11 mouse cellular contexts compared by ENCODE assay signal in the genomic region with DNA sequence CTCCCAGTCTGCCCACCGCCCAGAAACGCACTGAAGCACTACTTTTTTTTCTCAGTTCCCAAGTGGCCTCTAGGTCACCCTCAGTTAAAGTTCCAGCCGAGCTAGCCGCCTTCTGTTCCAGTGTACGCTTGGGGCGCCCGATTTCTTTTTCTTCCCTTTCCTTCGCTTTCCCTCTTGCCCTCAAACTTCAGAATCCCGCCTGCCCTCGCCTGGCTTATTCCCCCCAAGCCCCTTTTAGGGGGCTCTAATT. TPM values are rescaled to one million over a fixed set of nuclear protein-coding genes. Genes with fewer than 3 reads are reported as not detected.
DNase-seq lines count a peak whose midpoint lies in the region; ATAC-seq and TF ChIP-seq lines count a peak whose summit lies in the region.
"Had no signal": no experiment of that assay in that cellular context is flagged by ENCODE, and none has a peak within 500 bp of the region (broad histone marks: within the 10 kb centered on the region; RNA-seq: fewer than 3 reads in every experiment).

No protein-coding gene starts in this region.

- no peaks in the 10 kb centered on the region for H3K4me1 ChIP-seq in lung, adult 2 months (ENCODE audit: control insufficient read depth, insufficient read depth, low read length)
- no peaks in the 10 kb centered on the region for H3K4me1 ChIP-seq in hindbrain, embryonic 14.5 days (replicated peaks; ENCODE audit: control insufficient read depth, insufficient read depth, low read length)
- peaks cover 69% of the 10 kb centered on the region for H3K4me1 ChIP-seq in limb, embryonic 11.5 days (ENCODE audit: control insufficient read depth, insufficient read depth, low read length)
- H3K4me1 ChIP-seq in stomach, embryonic 14.5 days (ENCODE audit: control insufficient read depth, insufficient read depth, low read length): peaks cover 5% of the 10 kb centered on the region; the same call in 1 of the 2 replicates
- H3K4me1 ChIP-seq in midbrain, embryonic 11.5 days (ENCODE audit: control insufficient read depth, insufficient read depth, low read length): peaks cover 7% of the 10 kb centered on the region

- no peak for ATAC-seq in hindbrain, embryonic 14.5 days (ENCODE audit: low FRiP score)
- ATAC-seq in limb, embryonic 11.5 days (ENCODE audit: insufficient number of reproducible peaks, low FRiP score, low TSS enrichment, low read depth): no peak
- ATAC-seq in stomach, embryonic 14.5 days (ENCODE audit: insufficient number of reproducible peaks, insufficient read depth, low FRiP score, low read depth): no peak
- no peak for ATAC-seq in midbrain, embryonic 11.5 days (ENCODE audit: low FRiP score)
- ATAC-seq: Patski had no signal

- peak overlapping the region; percentile 88 for H3K27ac ChIP-seq in hindbrain, embryonic 14.5 days
- no peak overlapping the region; the same call in 1 of the 2 replicates for H3K27ac ChIP-seq in limb, embryonic 11.5 days (replicated peaks; ENCODE audit: low read depth, low read length)
- peak overlapping the region; percentile 87 for H3K27ac ChIP-seq in stomach, embryonic 14.5 days (ENCODE audit: low read length)
- H3K27ac ChIP-seq in midbrain, embryonic 11.5 days (ENCODE audit: low read depth, low read length): no peak overlapping the region

- no peaks in the 10 kb centered on the region for H3K9me3 ChIP-seq in hindbrain, embryonic 14.5 days (ENCODE audit: control insufficient read depth, low read length)
- no peaks in the 10 kb centered on the region for H3K9me3 ChIP-seq in limb, embryonic 11.5 days (ENCODE audit: control insufficient read depth, low read length)
- no peaks in the 10 kb centered on the region for H3K9me3 ChIP-seq in stomach, embryonic 14.5 days (ENCODE audit: control insufficient read depth, low read depth, low read length)
- H3K9me3 ChIP-seq in midbrain, embryonic 11.5 days (ENCODE audit: control insufficient read depth, low read length): no peaks in the 10 kb centered on the region

- WGBS in lung, adult 2 months: 9% methylated on average over 10 of the region's 10 CpGs
- under 1% methylated on average over 10 of the region's 10 CpGs for WGBS in hindbrain, embryonic 14.5 days
- WGBS in limb, embryonic 11.5 days: 4% methylated on average over 10 of the region's 10 CpGs
- 3% methylated on average over 10 of the region's 10 CpGs for WGBS in stomach, embryonic 14.5 days
- WGBS in midbrain, embryonic 11.5 days: 1% methylated on average over 10 of the region's 10 CpGs

- TF ChIP-seq POLR2A in lung, adult 2 months (IDR thresholded peaks at IDR 0.05; ENCODE audit: borderline replicate concordance, extremely low read depth, low read depth, low read length): no peak

- peak overlapping the region; percentile 81 for H3K4me2 ChIP-seq in hindbrain, embryonic 14.5 days (replicated peaks)
- H3K4me2 ChIP-seq in limb, embryonic 11.5 days (ENCODE audit: low read depth, severe bottlenecking): peak overlapping the region; percentile 98
- peak overlapping the region; percentile 78 for H3K4me2 ChIP-seq in stomach, embryonic 14.5 days (replicated peaks; ENCODE audit: low read depth, low read length)
- no peak overlapping the region for H3K4me2 ChIP-seq in midbrain, embryonic 11.5 days

- DNase-seq in lung, adult 2 months: no peak
- no peak for DNase-seq in lung, postnatal 25 days (ENCODE audit: low spot score)
- no peak for DNase-seq in hindbrain, embryonic 14.5 days (ENCODE audit: low spot score)
- peak; percentile 70 for DNase-seq in limb, embryonic 11.5 days (ENCODE audit: low spot score)
- no peak for DNase-seq in embryo, embryonic 10.5 days (ENCODE audit: low spot score)
- no peak for DNase-seq in midbrain, embryonic 11.5 days (ENCODE audit: low spot score, missing footprints)
- DNase-seq in urinary bladder, postnatal 10 days (ENCODE audit: low spot score): no peak
- DNase-seq: cerebellum, adult 18-20 months; right cerebral cortex, postnatal 14 days had no signal

- H3K4me3 ChIP-seq in lung, adult 2 months (replicated peaks; ENCODE audit: extremely low read depth, low read depth, low read length): peak overlapping the region; percentile 94
- peak overlapping the region; percentile 50 for H3K4me3 ChIP-seq in hindbrain, embryonic 14.5 days (replicated peaks; ENCODE audit: low read length)
- peak overlapping the region; percentile 44 for H3K4me3 ChIP-seq in limb, embryonic 11.5 days (ENCODE audit: low read depth, low read length)
- H3K4me3 ChIP-seq in stomach, embryonic 14.5 days (ENCODE audit: low read depth, low read length): peak overlapping the region; percentile 90
- no peak overlapping the region for H3K4me3 ChIP-seq in midbrain, embryonic 11.5 days (ENCODE audit: low read depth, low read length)

- no peak for TF ChIP-seq CTCF in lung, adult 2 months (IDR thresholded peaks at IDR 0.05; ENCODE audit: insufficient read depth, low read length)

- peak overlapping the region; percentile 61 for H3K9ac ChIP-seq in hindbrain, embryonic 14.5 days
- H3K9ac ChIP-seq in limb, embryonic 11.5 days (ENCODE audit: low read length): peak overlapping the region; percentile 76
- H3K9ac ChIP-seq in stomach, embryonic 14.5 days (replicated peaks; ENCODE audit: low read depth, low read length): peak overlapping the region; percentile 96
- H3K9ac ChIP-seq in midbrain, embryonic 11.5 days (ENCODE audit: low read length): no peak overlapping the region

- H3K27me3 ChIP-seq in hindbrain, embryonic 14.5 days (ENCODE audit: control insufficient read depth, insufficient read depth, low read length): peaks cover 90% of the 10 kb centered on the region
- no peaks in the 10 kb centered on the region for H3K27me3 ChIP-seq in limb, embryonic 11.5 days (ENCODE audit: control insufficient read depth, insufficient read depth, low read length)
- 0 out of 2 replicates have a peak, but pooled peaks cover 3% of the 10 kb centered on the region for H3K27me3 ChIP-seq in stomach, embryonic 14.5 days (ENCODE audit: control insufficient read depth, insufficient read depth, low read length)
- H3K27me3 ChIP-seq in midbrain, embryonic 11.5 days (ENCODE audit: control insufficient read depth, insufficient read depth, low read length): peaks cover 98% of the 10 kb centered on the region
- H3K27me3 ChIP-seq: Patski had no signal

- no peaks in the 10 kb centered on the region for H3K36me3 ChIP-seq in hindbrain, embryonic 14.5 days (replicated peaks; ENCODE audit: control insufficient read depth, insufficient read depth)
- H3K36me3 ChIP-seq in limb, embryonic 11.5 days (ENCODE audit: control insufficient read depth, insufficient read depth, low read length): peaks cover 2% of the 10 kb centered on the region; the same call in 1 of the 2 replicates
- H3K36me3 ChIP-seq in stomach, embryonic 14.5 days (ENCODE audit: control insufficient read depth, insufficient read depth, low read length): peaks cover 5% of the 10 kb centered on the region; the same call in 1 of the 2 replicates
- H3K36me3 ChIP-seq in midbrain, embryonic 11.5 days (ENCODE audit: control insufficient read depth, insufficient read depth, low read length): no peaks in the 10 kb centered on the region

RNA-seq across cellular contexts. Expression of a gene that starts 1.3 kb away (rescaled TPM):
- polyA plus RNA-seq in lung, adult 2 months (2012; rRNA removed): 29.1 and 46.9 TPM in 2 replicates
- 175 and 180 TPM in 2 replicates for polyA plus RNA-seq in hindbrain, embryonic 14.5 days (2014; fragmentation: Nextera tagmentation; extraction: Ambion mirVana)
- 11.0 and 11.3 TPM in 2 replicates for polyA plus RNA-seq in limb, embryonic 11.5 days (2014; fragmentation: Nextera tagmentation; extraction: Ambion mirVana)
- polyA plus RNA-seq in stomach, embryonic 14.5 days (2014; fragmentation: Nextera tagmentation; extraction: Ambion mirVana): 24.4 and 27.1 TPM in 2 replicates
- not detected in 2 replicates for polyA plus RNA-seq in midbrain, embryonic 11.5 days (2014; fragmentation: Nextera tagmentation; extraction: Ambion mirVana)

RNA-seq across cellular contexts. Expression of a gene that starts 5.5 kb away (rescaled TPM):
- 1.7 and 2.3 TPM in 2 replicates for polyA plus RNA-seq in lung, adult 2 months (2012; rRNA removed)
- 25.4 and 29.8 TPM in 2 replicates for polyA plus RNA-seq in hindbrain, embryonic 14.5 days (2014; fragmentation: Nextera tagmentation; extraction: Ambion mirVana)
- polyA plus RNA-seq in limb, embryonic 11.5 days (2014; fragmentation: Nextera tagmentation; extraction: Ambion mirVana): 3.5 and 4.6 TPM in 2 replicates
- 3.4 TPM in 2 replicates for polyA plus RNA-seq in stomach, embryonic 14.5 days (2014; fragmentation: Nextera tagmentation; extraction: Ambion mirVana)
- polyA plus RNA-seq in midbrain, embryonic 11.5 days (2014; fragmentation: Nextera tagmentation; extraction: Ambion mirVana): not detected in 2 replicates

RNA-seq across cellular contexts. Expression of a gene that starts 10.1 kb away (rescaled TPM):
- 12.8 and 13.4 TPM in 2 replicates for polyA plus RNA-seq in lung, adult 2 months (2012; rRNA removed)
- polyA plus RNA-seq in hindbrain, embryonic 14.5 days (2014; fragmentation: Nextera tagmentation; extraction: Ambion mirVana): 21.7 and 24.9 TPM in 2 replicates
- 5.6 and 6.2 TPM in 2 replicates for polyA plus RNA-seq in limb, embryonic 11.5 days (2014; fragmentation: Nextera tagmentation; extraction: Ambion mirVana)
- polyA plus RNA-seq in stomach, embryonic 14.5 days (2014; fragmentation: Nextera tagmentation; extraction: Ambion mirVana): 15.5 and 16.0 TPM in 2 replicates
- 0.11 TPM in 1 of 2 replicates, not detected in the other for polyA plus RNA-seq in midbrain, embryonic 11.5 days (2014; fragmentation: Nextera tagmentation; extraction: Ambion mirVana)

RNA-seq across cellular contexts. Expression of a gene that starts 10.1 kb away (rescaled TPM):
- 0.37 and 0.39 TPM in 2 replicates for polyA plus RNA-seq in lung, adult 2 months (2012; rRNA removed)
- not detected in 2 replicates for polyA plus RNA-seq in hindbrain, embryonic 14.5 days (2014; fragmentation: Nextera tagmentation; extraction: Ambion mirVana)
- polyA plus RNA-seq in limb, embryonic 11.5 days (2014; fragmentation: Nextera tagmentation; extraction: Ambion mirVana): 1.1 and 1.3 TPM in 2 replicates
- not detected in 2 replicates for polyA plus RNA-seq in stomach, embryonic 14.5 days (2014; fragmentation: Nextera tagmentation; extraction: Ambion mirVana)
- polyA plus RNA-seq in midbrain, embryonic 11.5 days (2014; fragmentation: Nextera tagmentation; extraction: Ambion mirVana): not detected in 2 replicates

RNA-seq across cellular contexts. Expression of a gene that starts 11.5 kb away (rescaled TPM):
- polyA plus RNA-seq in lung, adult 2 months (2012; rRNA removed): 5.7 and 8.4 TPM in 2 replicates
- polyA plus RNA-seq in hindbrain, embryonic 14.5 days (2014; fragmentation: Nextera tagmentation; extraction: Ambion mirVana): 19.7 and 22.5 TPM in 2 replicates
- 1.0 and 1.3 TPM in 2 replicates for polyA plus RNA-seq in limb, embryonic 11.5 days (2014; fragmentation: Nextera tagmentation; extraction: Ambion mirVana)
- polyA plus RNA-seq in stomach, embryonic 14.5 days (2014; fragmentation: Nextera tagmentation; extraction: Ambion mirVana): 6.7 and 6.8 TPM in 2 replicates
- polyA plus RNA-seq in midbrain, embryonic 11.5 days (2014; fragmentation: Nextera tagmentation; extraction: Ambion mirVana): not detected in 2 replicates

Comparison
In these comparisons a context has a peak if more than half of its experiments do, and no peak if none do; other contexts are left out.
1. H3K27ac ChIP-seq: peak in hindbrain, embryonic 14.5 days (single experiment) and stomach, embryonic 14.5 days (single experiment); none in limb, embryonic 11.5 days (single experiment) and midbrain, embryonic 11.5 days (single experiment).
2. RNA of a gene that starts 1.3 kb away (polyA plus RNA-seq): 175 to 180 TPM in hindbrain, embryonic 14.5 days, 29.1 to 46.9 TPM in lung, adult 2 months, 24.4 to 27.1 TPM in stomach, embryonic 14.5 days and 11.0 to 11.3 TPM in limb, embryonic 11.5 days; not detected in midbrain, embryonic 11.5 days; every median in the first group is over 10 times any median in the second.